Mouse (Mus musculus) common myeloid progenitor, adult 5-6 weeks (primary cell): ENCODE results near the gene Lrrtm4. TPM values are rescaled to one million over a fixed set of nuclear protein-coding genes. Genes with fewer than 3 reads are reported as not detected.

Experiments used
- ATAC-seq: replicated peaks from 2 replicates; pipeline ENCODE4 v1.8.0; 2016; ENCODE audit warnings: low read depth, mild to moderate bottlenecking, moderate TSS enrichment, inconsistent platforms; ENCODE audit not compliant: poor library complexity, severe bottlenecking
- total RNA-seq: library from RNA; stranded (forward); fragments of 200-1000, 187-1606 nt; gene quantifications from 2 replicates; pipeline ENCODE4 v1.2.3, GENCODE M21; 2017

Gene Lrrtm4
- total RNA-seq, 1 experiment from 2014 or later = not detected

DNA sequence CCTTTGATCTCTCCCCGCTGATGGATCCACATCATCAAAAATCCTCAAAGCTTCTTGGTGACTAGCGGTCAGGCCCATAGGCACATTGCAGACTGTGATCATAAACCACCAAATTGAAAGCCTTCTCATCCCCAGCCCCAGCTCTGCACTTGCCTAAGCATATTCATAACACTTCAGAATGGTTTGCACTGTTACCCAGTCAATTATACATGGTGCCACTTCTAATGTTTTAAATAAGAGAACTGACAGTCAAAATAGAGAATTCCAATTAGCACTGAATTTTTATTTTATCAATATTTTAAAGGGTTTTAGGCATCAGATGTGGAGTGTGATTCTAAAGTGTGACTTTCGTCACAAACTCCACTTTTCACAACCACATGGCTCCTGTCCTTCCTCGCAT lies 606.8 kb downstream of the Lrrtm4 start:
- no peak for ATAC-seq

GRCm38 (mm10) chr6:80662729-80663128 lies 644.1 kb downstream of the Lrrtm4 start:
- ATAC-seq = no peak

GRCm38 (mm10) chr6:80664039-80664438 lies 645.4 kb downstream of the Lrrtm4 start:
- ATAC-seq = no peak

GRCm38 (mm10) chr6:80704183-80704582 lies 685.5 kb downstream of the Lrrtm4 start:
- ATAC-seq = no peak

- no peak for ATAC-seq
These were observed 701.8 kb downstream of the Lrrtm4 start for GRCm38 (mm10) chr6:80720468-80720867.

GRCm38 (mm10) chr6:80733416-80733815 lies 714.7 kb downstream of the Lrrtm4 start:
- ATAC-seq = no peak

DNA sequence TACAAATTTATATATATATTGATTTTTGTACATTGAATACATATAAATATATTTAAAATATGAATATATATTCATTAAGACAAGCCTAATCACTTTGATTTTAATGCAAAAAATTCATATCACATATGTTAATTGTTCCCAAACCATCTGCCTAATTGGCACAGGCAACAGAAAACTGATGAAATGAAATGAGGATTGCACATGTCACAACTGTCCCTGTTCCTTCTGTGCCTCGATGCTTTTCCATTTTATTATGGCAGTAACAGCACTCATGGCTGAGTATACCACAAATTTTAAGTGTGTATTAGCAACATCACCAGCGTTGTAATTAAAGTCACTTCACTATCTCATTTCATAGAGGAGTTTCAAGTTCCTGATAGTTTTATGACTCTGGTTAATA lies 732.1 kb downstream of the Lrrtm4 start:
- ATAC-seq = no peak

- ATAC-seq = no peak
These were observed 742.0 kb downstream of the Lrrtm4 start for GRCm38 (mm10) chr6:80760641-80761204.

DNA sequence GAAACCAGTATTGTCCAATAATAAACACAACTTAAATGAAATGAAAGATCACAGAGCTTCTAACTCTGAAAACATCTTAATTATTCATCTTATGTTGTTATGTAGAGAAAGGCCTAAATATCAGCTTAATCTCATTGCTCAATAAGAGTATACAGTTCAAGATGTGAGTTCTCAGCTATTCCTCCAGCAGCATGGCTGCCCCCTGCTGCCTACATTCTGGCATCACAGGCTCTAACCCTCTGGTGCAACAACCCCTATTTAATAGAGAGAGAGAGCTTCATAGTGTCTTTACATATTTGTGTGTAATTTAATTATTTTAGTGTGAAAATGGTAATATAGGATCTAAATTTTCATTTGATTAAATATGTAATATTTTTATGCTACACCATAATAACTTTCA lies 767.6 kb downstream of the Lrrtm4 start:
- ATAC-seq = peak; percentile 63; the same call in 1 of the 2 replicates

DNA sequence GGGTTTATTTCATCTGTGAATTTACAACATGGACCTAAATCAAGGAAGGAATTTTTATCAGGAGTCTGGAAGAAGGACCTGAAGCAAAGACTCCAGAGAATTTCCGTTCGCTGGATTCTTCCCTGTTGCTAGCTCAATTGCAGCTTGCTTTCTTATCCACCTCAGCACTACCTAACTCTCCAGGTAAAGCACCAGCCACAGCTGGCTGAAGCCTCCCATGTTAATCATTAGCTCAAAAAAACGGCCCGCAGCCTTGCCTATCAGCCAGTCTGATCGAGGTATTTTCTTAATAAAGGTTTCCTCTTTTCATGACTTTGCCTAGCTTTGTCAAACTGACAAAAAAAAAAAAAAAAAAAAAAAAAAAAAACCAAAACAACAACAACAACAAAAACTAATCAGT lies 805.1 kb downstream of the Lrrtm4 start:
- no peak for ATAC-seq

DNA sequence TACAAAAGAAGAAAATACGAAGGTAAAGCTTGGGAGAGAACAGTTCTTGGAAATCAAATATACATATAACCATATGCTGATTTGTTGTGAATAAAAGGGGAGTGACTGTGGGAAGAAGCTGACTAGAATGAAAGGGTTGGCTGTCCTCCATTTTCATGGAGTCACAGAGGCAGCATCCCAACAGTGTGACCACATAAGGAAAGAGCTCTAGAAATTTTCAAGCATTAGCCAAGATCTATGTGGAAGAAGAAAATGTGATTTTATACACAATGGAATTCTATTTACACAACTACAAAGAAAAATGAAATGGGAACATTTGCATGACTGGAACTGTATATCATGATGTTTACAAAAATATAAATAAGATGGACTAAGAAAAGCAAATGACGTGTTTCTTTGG lies 821.1 kb downstream of the Lrrtm4 start:
- no peak for ATAC-seq

- ATAC-seq = no peak
These were observed 826.6 kb downstream of the Lrrtm4 start for GRCm38 (mm10) chr6:80845294-80845693.

GRCm38 (mm10) chr6:80856910-80857543 lies 838.4 kb downstream of the Lrrtm4 start:
- ATAC-seq = no peak

Other genes starting within 250 kb of the Lrrtm4 start
- not detected in 2 replicates for gene Gm20594, start 201.0 kb upstream of the Lrrtm4 start, total RNA-seq